Mouse (Mus musculus) CD8-positive naive resting alpha-beta T cell, adult 2 months (primary cell): ENCODE measurements around the gene Lrrtm1.

ENCODE experiments used
- DNase-seq, 2 experiments: peaks; one replicate each; pipeline ENCODE4 v3.0.0; 2022; ENCODE audit warnings: low read depth in 2 of 2, low spot score in 2 of 2

Gene Lrrtm1

GRCm38 (mm10) chr6:77306796-77307195 lies 64.3 kb downstream of the Lrrtm1 start:
- DNase-seq = no peak
